Mouse (Mus musculus) cortical plate, adult 2 months (tissue): Measurements from ENCODE around the gene Zmiz1.

Experiments
- CTCF ChIP-seq: fragments of 200-500 bp; IDR thresholded peaks from 2 replicates; pipeline ENCODE4 v1.5.1; 2011; ENCODE audit warnings: mild to moderate bottlenecking, control low read depth, low read length; ENCODE audit not compliant: insufficient read depth; ENCODE audit errors: extremely low read depth
- POLR2A ChIP-seq: fragments of 200-500 bp; IDR thresholded peaks from 2 replicates; pipeline ENCODE4 v1.6.1; 2011; ENCODE audit warnings: mild to moderate bottlenecking, low read length, control low read depth; ENCODE audit not compliant: insufficient read depth; ENCODE audit errors: extremely low read depth

GRCm38 (mm10) chr14:25611159-25611697 lies 152.2 kb downstream of the Zmiz1 start:
- TF ChIP-seq CTCF: no peak
- no peak for TF ChIP-seq POLR2A
